Mouse (Mus musculus) erythroid progenitor cell, adult 5-6 weeks (primary cell): ENCODE results near the gene Ghr. TPM values are rescaled to one million over a fixed set of nuclear protein-coding genes. Genes with fewer than 3 reads are reported as not detected.
A peak's percentile ranks its signal among the peaks of the same experiment; 100 is the strongest.

Experiments used
- ATAC-seq: replicated peaks from 2 replicates; pipeline ENCODE4 v1.8.0; 2016; ENCODE audit warnings: moderate number of reproducible peaks, mild to moderate bottlenecking, moderate TSS enrichment, inconsistent platforms; ENCODE audit not compliant: poor library complexity, low FRiP score, severe bottlenecking
- total RNA-seq, 2 experiments: library from RNA; stranded (forward) in 1 of 2; stranded (reverse) in 1 of 2; fragments of 150-400 nt in 1 of 2; fragments of 186-747, 209-891 nt in 1 of 2; gene quantifications; 2 replicates each; pipeline versions ENCODE4 v1.2.3 to v1.2.4; 2015 to 2017; ENCODE audit warnings: low replicate concordance in 2 of 2

The Ghr gene
- total RNA-seq, 2 experiments from 2014 or later: 1.7 TPM; not detected in 1

DNA sequence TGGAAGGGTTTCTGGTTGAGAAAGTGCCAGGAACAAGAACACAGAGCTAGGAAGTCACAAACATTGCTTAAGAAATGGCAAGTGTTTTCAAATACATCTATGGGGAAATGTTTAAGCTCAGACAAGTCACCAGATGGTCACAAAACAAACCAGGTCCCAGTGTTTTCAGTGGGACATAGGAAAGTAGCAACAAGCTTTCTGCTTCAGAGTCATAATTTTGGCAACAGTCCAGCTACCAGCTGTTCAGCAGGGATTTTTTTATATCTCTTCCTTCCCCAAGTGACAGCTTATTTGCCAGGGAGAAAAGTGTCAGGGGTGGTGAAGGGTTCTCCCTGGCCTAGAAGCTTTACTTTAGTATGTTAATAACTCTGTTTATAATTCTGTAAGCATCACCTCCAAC, 270.4 kb downstream of the Ghr start:
- no peak for ATAC-seq

DNA sequence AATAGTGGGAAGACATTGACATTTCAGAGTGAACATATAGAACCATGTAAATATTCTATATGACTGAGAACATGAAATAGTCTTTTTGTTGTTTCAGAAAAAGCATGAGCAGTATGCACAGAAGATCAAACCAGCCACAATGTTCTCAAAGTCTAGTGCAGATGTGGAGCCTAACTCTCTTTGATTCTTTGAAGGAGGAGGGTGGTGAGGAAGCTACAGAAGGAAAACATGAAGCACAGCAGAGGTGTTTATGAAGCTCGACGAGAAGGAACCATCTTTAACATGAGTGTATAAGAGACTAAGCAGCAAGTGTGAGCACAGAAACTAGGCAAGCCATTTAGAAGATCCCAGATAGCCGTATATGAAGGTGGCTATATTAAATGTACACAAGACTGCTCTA, 273.4 kb downstream of the Ghr start:
- ATAC-seq: no peak

DNA sequence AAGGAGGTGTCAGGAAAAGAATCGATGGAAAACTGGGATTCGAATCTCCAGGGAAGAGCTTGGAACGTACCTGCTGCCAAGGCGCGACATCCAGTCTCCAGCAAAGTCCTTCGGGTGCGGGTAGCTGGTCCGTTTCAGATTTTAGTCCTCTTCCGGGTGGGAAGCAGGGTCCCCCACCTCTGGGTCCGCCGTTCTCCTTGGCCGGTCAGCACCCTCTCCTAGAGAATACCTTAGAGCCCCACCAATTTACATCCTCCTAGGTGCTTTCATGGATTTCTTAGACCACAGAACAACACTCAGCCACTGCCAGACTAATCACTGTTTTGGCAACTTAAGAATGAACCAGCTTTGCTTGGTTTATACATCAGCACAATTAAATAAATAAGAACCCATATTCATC, 279.9 kb downstream of the Ghr start, which contains the start of gene Ccdc152:
Gene Ccdc152 (minus strand): TSS at position 101 of the 400 bp plus-strand sequence.
- ATAC-seq: no peak

DNA sequence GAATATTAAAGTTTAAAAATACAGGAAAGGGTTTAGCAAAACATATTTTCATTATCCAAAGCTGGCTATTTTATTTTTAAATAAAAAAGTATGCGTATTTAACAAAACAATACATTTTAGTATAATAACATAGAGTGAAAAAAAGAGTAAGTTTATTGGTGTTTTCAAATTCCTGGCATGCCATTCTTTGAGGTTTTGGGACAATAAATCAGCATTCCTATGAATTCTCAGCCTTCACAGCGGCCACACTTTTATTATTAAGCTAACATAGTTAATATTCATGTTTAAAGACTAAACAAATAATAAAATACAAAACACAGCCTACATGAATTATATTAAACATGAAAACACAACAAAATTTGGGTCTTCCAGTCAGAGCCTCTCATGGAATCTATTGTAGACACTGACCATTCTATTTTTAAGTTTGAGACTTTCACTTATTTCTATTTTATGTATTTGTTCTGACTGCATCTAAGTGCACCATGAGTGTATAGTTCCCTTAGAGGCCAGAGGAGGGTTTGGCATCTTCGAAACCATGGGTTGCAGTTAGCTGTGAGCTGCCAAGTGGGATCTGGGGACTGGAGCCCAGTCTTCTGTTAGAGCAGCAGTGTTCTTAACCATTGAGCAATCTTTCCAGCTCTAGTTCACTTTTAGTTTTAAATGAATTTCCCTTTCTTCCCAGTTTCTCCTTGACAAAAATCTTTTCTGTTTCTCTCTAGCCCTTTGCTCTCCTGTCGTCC, 282.8 kb downstream of the Ghr start:
- no peak for ATAC-seq

DNA sequence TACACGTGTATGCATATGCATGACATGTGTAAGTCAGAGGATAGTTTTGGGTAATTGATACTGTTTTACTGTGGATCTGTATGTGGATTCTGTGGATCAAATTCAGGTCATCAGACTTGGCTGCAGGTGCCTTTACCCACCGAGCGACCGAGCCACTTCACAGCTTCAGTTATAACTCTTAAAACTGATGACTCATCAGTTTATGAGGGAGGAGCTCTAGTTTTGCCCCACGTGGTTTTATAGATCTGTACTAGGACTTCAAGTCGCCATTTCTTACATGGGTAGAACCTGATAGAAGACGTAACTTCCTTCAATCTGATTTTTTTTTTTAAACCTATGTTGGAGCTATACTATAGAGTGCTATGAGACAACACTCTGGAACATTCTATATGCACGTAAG, 285.7 kb downstream of the Ghr start:
- no peak for ATAC-seq

DNA sequence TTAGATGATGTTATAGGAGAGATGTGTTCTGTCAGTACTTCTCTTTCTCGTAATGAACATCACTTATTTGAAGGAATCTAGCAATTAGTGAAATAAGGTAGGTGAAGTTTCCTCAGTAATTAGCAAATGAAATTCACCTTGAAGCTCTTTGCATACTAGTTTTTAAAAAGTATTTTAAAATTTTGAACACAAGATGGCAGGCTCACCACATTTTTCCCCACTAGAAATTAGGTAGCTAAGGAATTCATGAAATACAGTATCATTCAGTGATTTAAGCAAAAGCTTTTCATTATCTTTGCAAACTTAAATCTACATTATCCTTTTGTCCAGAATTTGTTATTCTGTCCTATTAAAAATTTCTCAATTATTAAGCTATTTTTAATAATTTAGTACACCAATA, 287.3 kb downstream of the Ghr start:
- no peak for ATAC-seq

DNA sequence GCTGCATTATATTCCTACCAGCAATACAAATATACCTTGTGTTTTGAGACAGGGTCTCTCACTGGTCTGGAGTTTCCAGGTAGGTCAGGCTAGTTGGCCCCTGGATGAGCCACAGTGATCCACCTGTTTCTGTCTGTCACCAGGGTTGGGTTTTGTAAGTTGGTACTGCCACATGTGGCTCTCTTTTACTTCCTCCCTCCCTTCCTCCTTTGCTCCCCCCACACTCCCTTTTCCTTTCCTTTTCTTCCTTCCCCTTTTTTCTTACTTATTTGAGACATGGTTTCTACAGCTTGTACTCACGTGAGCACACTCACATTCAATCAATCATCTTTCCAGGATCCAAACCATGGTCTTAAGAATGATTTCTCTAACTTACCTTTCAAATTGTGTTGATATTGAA, 289.8 kb downstream of the Ghr start:
- ATAC-seq: no peak

DNA sequence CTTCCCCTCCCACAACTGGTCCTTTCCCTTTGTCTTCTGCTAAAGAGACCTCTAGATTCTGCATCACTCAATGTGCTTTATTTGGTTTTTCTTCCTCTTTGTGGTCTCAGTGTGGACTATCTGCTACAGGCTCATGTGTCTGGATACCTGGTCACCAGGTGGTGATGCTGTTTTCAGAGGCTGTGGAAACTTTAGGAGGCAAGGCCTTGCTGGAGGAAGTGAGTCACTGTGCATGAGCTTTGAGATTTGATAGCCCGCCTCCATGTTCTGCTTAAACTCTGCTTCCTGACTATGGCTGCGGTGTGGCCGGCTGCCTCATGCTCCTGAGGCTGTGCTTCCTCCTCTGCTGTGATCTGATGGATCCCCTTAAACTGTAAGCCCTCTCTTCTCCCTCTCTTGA, 292.9 kb downstream of the Ghr start:
- no peak for ATAC-seq

DNA sequence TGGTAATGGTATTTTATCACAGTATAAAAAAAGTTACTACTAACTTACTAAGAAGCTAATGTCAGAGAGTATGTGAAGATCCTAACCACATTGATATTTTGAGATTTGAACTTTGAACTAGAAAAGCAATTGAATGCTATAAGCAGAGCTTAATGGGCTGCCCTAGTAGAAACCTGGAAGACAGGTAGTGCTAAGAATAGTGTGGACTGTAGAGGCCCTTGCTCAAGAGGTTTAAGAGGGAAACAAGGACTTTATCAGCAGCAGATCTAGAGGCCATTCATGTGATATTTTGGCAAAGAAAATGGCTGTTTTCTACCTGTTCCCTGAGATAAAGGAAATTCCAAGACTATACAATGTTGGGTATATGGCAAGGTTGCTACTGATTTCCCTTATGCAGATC, 297.3 kb downstream of the Ghr start:
- ATAC-seq: no peak

DNA sequence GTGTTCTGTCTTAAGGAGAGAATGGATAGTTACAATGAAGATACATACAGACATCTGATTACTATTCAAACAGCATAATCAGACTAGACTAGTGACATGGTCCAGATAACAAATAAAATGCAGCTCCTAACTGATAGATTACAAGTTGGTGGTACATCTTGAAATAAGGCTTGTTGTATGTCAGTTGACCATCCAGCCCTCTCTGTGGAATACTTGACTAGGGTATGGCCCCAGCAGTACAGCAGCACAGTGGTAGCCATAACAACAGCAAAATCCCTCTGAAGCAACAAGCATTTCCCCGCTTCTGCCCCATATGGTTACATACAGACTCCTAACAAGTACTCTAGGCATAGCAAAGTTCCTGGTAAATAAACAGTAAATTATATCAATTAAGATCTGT, 301.6 kb downstream of the Ghr start:
- no peak for ATAC-seq

DNA sequence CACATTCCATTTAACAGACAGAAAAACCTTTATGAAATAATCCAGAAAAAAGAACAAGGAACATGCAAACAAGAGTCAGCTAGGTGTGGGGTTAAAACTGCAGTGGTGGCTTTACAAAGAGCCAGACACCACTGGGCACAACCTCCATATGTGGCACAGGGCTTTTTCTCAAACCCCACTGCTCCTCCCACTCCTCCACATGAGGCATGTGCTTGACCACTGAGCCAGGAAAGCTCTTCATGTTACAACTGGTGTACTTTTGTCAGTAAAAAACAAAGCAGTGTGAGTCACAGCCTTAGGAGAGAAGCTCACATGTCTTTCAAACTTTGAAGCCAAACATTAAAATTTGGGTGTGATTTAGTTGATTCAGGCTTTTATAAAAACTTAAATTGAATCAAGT, 302.1 kb downstream of the Ghr start:
- ATAC-seq: no peak

DNA sequence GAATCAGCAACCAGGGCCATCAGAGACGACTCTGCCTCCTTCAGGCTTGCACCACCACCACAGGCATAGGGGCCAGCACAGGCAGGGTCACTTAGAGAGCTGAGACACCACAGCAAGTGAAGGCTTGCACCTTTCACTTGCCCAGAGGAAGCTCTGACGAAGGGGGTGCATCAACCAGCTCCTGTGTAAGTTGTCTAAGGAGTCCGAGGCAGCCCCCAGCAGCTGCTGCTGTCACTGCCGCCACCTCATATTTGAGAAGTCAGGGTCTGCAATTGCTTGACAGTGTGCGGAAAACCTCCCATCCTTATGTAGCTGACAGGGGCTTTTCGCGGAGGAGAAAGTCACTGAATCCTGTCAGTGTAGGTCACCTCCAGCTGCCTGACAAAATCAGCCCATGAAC, 304.1 kb downstream of the Ghr start:
- no peak for ATAC-seq

DNA sequence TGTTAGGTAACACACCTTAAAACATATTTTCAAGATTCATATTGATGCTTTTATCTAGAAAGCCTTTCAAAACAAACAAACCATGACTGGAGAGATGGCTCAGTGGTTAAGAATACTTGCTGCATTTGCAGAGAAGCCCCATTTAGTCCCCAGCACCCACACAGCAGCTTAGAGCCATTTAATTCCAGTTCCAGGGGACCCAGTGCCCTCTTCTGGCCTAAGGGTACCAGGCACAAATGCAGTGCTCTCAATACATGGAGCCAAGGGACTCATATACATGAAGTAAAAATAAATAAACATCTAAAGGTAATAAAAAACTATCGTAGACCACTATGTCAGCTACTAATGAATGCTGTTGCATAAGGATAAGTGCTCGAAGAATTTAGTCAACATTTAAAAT, 305.9 kb downstream of the Ghr start:
- no peak for ATAC-seq

DNA sequence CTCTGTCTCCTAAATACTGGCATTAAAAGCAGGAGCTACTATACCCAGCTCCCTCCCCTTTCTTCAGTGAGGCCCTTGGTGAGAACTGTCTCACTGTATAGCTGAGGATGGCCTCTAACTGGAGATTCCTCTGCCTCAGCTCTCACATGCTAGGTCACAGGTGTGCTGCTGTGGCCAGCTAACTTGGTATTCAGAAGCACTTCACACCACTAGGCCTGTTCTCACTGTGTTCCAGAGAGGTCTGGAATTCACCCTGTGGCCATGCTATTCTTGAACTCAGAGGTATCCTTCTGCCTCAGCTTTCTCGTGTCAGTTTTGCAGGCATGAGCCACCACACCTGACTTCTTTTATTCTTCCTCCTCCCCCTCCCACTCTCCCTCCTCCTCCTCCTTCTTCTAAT, 310.1 kb downstream of the Ghr start:
- no peak for ATAC-seq

DNA sequence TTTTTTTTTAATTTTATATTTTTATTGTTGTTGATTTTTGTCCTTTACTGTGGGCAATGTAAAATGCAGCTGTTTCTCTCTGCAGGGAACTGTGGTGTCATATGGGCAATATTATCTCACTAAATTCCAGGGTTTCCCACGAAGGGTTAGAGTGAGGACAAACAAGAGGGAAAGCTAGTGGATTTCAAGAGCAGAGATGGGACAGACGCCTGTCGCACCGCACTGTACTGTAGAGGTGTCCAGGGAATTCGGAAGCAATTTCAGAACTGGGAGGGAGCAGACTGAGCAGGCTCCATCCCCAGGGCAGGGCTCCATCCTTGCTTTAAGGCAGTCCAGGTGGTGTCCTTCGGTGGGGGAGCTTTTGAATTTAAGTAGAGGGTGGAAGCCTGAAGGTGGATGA, 312.1 kb downstream of the Ghr start:
- ATAC-seq: 0 out of 2 replicates have a peak, but pooled peaks have one; percentile 33

DNA sequence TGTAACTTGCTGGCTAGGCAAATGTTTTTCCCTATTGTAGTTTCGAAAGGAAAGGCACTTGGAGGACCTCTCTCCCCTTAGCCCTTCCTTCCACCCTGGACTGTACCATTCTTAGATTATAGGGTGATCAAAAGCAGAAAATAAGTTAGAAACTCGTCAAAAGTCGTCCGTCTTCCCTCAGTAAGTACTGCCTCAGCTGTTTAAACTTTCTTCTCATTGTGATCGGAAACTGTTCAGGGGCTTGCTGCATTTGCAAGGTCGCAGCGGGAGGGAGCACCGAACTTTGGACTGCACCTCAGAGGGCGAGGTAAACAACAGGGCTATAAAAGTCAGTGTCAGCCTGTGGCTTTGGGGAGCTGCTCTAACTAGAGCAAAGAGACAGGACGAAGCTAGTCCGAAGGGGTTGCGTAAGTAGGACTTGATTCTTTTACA, 312.6 kb downstream of the Ghr start:
- ATAC-seq: peak; percentile 73

DNA sequence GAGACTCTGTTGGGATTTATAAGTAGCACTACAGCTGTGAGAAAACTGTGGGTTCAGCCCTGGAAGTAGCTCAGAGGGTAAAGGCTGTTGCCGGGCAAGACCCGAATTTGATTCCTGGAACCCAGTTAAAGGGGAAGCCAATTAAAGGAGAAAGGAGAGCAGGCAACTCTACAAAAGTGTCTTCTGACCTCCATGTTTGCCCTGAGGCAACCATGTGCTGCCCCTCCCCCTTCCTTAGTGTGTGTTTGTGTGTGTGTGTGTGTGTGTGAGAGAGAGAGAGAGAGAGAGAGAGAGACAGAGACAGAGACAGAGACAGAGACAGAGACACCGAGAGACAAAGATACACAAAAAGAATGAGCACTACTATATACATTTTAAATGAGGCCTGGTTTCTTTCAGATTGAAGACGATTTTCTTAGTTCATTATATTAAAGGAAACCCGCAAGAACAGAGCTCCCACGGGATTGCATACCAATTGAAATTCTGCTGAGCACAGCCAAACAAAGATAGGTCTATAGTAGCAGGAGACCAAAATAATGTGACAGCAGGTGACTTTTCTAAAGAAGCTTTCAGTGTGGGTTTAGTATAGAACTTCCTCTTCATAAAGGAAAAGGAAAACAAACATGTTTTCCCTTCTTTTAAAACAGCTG, 313.2 kb downstream of the Ghr start:
- peak; percentile 50; the same call in 1 of the 2 replicates for ATAC-seq

DNA sequence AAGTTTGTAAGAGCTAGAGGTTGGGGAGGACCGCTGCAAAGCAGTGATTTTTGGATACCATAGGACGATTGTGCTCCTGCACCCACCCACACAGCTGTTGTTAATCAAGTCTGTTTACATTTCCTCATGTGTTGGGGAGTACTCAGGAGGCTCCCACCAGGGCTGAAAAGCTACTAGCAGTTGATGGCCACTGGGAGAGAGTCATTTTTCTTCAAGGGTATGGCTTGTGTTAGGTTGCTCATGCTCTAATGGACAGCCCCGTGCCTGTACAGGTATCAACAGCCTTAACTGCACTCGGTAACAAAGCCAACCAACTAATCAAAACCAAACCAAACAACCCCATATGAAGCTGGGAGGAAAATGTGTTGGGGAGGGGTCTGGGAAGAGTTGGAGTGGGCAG, 313.8 kb downstream of the Ghr start:
- ATAC-seq: no peak

DNA sequence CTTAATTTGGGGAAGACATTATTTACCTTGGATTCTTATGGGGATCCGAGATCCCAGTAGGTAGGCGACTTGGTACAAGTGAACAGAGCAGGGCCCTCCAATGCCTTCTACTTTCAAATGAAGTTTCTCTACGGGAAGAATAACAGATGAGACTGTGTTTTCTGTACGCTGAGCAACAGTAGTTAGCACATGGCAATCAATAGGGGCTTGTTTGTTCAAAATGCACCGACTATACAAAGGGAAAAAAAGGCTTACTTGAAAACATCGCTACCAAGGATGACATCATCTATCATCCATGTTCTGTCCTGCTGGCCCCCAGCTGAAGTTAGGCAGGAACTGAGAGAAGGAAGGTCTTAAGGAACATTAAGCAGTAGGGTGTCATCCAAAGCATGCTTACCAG, 315.0 kb downstream of the Ghr start, which contains the start of gene Selenop:
Gene Selenop (plus strand): TSS at position 301 of the 400 bp plus-strand sequence.
- ATAC-seq: no peak
